Mouse (Mus musculus) cerebellum, adult 2 months (tissue): ENCODE data around the gene Hamp.

Experiments used
- CTCF ChIP-seq: fragments of 200-500 bp; IDR thresholded peaks from 2 replicates; pipeline ENCODE4 v1.5.1; 2011; ENCODE audit warnings: low read depth, mild to moderate bottlenecking, control low read depth, low read length, moderate library complexity, borderline replicate concordance; ENCODE audit not compliant: insufficient read depth
- POLR2A ChIP-seq: fragments of 200-500 bp; IDR thresholded peaks from 2 replicates; pipeline ENCODE4 v1.6.1; 2011; ENCODE audit warnings: low read length, control low read depth, borderline replicate concordance; ENCODE audit not compliant: insufficient read depth

DNA sequence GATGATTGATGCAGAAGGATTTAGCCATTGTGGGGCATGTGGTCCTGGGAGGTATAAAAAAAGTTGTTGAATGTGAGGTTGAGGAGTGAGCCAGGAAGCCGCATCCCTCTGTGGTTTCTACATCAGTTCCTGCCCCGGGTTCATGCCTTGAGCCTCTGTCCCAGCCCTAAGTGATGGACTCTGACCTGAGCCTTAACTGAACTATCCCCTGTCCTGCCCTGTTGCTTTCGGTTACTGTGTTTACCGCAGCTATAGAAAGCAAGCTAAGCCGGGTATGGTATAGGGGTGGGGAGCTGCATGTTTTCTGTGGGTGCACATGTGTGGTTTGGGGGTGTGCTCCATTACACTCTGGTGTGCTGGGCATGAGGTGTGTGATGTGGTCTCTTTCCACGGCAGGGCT lies 34.1 kb downstream of the Hamp start:
- no peak for TF ChIP-seq POLR2A
- TF ChIP-seq CTCF = no peak
